Mouse (Mus musculus): Measurements from ENCODE around the gene Rmnd5a.

- TF ChIP-seq FLI1 (IDR thresholded peaks at IDR 0.05; ENCODE audit: low read length), result no peak
- TF ChIP-seq GATA1 (IDR thresholded peaks at IDR 0.05; ENCODE audit: borderline replicate concordance, low read length), result no peak
Observed at GRCm38 (mm10) chr6:71422162-71422561, 18.3 kb downstream of the Rmnd5a start.

Data from megakaryocyte, embryonic 14.5 days (primary cell).